Mouse (Mus musculus): ENCODE results near the gene Flt4. TPM values are rescaled to one million over a fixed set of nuclear protein-coding genes. Genes with fewer than 3 reads are reported as not detected.
A peak's percentile ranks its signal among the peaks of the same experiment; 100 is the strongest.
"Not testable (repeated sequence)": the region's sequence is repeated elsewhere in the genome, so short reads cannot be mapped to it uniquely, and the experiment has no call there.

Flt4 gene
- 1.4 TPM in 2 replicates for polyA plus RNA-seq (2015; fragmentation: Nextera tagmentation; extraction: Ambion mirVana)

- Histone ChIP-seq H3K4me2 (replicated peaks) (peak within 1 kb of the TSS; percentile 59), H3K9ac (replicated peaks) (0 out of 2 replicates have a peak within 1 kb of the TSS, but pooled peaks have one; percentile 10), H3K4me3 (peak within 1 kb of the TSS; percentile 40), H3K4me1 (peaks cover 15% of the 10 kb centered on the region; the same call in 1 of the 2 replicates), H3K27me3 (peaks cover 29% of the 10 kb centered on the region)
- not testable (repeated sequence) for H3K27ac ChIP-seq (replicated peaks); H3K9me3 ChIP-seq; H3K36me3 ChIP-seq
- 5% methylated on average over 52 of the region's 61 CpGs for WGBS
- ATAC-seq (replicated peaks) = peak; percentile 74
Measured at GRCm38 (mm10) chr11:49608938-49609867, at the start of gene Flt4. TSS of gene Flt4 (plus strand) at chr11:49609263.

GRCm38 (mm10) chr11:49575054-49575453, 34.0 kb upstream of the Flt4 start:
- not testable (repeated sequence) for H3K9me3 ChIP-seq; H3K4me3 ChIP-seq; H3K9ac ChIP-seq (replicated peaks); H3K4me1 ChIP-seq; ATAC-seq (replicated peaks); H3K27me3 ChIP-seq; H3K27ac ChIP-seq (replicated peaks); H3K36me3 ChIP-seq; H3K4me2 ChIP-seq (replicated peaks)
- 36% methylated on average over 2 of the region's 2 CpGs for WGBS

GRCm38 (mm10) chr11:49580452-49580851, 28.6 kb upstream of the Flt4 start:
- H3K27me3 ChIP-seq; H3K4me1 ChIP-seq; H3K9me3 ChIP-seq; H3K9ac ChIP-seq (replicated peaks); ATAC-seq (replicated peaks); H3K27ac ChIP-seq (replicated peaks); H3K4me3 ChIP-seq; H3K4me2 ChIP-seq (replicated peaks); H3K36me3 ChIP-seq: not testable (repeated sequence)
- WGBS = 90% methylated on average over 8 of the region's 8 CpGs

- H3K36me3 ChIP-seq = no peaks in the 10 kb centered on the region
- H3K4me1 ChIP-seq = no peaks in the 10 kb centered on the region
- no peaks in the 10 kb centered on the region for H3K27me3 ChIP-seq
- WGBS = 92% methylated on average over 19 of the region's 19 CpGs
- H3K27ac ChIP-seq (replicated peaks) = no peak overlapping the region
- ATAC-seq (replicated peaks) = no peak
- no peaks in the 10 kb centered on the region for H3K9me3 ChIP-seq
- no peak overlapping the region for H3K9ac ChIP-seq (replicated peaks)
- H3K4me2 ChIP-seq (replicated peaks) = no peak overlapping the region
- H3K4me3 ChIP-seq = no peak overlapping the region
Measured at GRCm38 (mm10) chr11:49590213-49590612, 18.9 kb upstream of the Flt4 start.

DNA sequence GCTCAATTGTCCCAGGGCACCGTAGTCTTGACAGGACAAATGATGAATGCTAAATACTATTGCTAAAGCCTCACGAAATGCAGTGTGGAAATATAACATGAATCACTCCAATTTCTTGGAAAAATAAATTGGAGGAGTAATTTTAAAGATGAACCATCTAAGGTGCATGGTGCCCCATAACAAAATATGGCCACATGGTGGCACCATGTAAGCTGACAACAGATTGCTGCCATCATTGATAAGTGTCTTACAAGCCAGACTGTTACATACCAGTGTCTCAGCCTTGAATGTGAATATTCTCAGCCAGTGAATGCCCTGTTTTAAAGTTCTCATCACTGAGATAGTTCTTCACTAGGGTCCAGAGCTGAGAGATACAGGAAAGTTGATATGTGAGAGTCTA, 11.9 kb upstream of the Flt4 start:
- not testable (repeated sequence) for H3K36me3 ChIP-seq; H3K9me3 ChIP-seq; H3K27me3 ChIP-seq; H3K9ac ChIP-seq (replicated peaks); H3K4me2 ChIP-seq (replicated peaks); H3K4me3 ChIP-seq; ATAC-seq (replicated peaks); H3K4me1 ChIP-seq; H3K27ac ChIP-seq (replicated peaks)
- 58% methylated on average over 2 of the region's 2 CpGs for WGBS

DNA sequence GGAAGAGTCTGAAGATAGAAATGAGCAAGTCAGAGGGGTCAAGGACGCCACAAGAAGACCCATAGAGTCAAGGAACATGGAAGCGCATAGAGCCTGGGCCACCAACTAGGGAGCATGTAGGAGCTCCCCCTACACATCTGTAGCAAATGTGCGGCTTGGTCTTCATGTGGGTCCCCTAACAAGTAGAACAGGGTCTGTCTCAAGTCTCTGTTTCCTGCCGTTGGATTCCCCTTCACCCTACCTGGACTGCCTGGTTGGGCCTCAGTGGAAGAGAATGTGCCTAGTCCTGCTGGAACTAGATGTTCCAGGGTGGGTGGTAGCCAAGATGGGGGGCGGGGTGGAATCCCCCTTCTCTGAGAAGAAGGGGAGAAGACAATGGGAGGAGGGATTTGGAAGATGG, 757 bp upstream of the Flt4 start:
- Histone ChIP-seq H3K27me3 (peaks cover 24% of the 10 kb centered on the region), H3K4me1 (peaks cover 15% of the 10 kb centered on the region; the same call in 1 of the 2 replicates)
- WGBS = 78% methylated on average over 5 of the region's 5 CpGs
- H3K4me2 ChIP-seq (replicated peaks); H3K9me3 ChIP-seq; H3K27ac ChIP-seq (replicated peaks); ATAC-seq (replicated peaks); H3K9ac ChIP-seq (replicated peaks); H3K36me3 ChIP-seq; H3K4me3 ChIP-seq: not testable (repeated sequence)

DNA sequence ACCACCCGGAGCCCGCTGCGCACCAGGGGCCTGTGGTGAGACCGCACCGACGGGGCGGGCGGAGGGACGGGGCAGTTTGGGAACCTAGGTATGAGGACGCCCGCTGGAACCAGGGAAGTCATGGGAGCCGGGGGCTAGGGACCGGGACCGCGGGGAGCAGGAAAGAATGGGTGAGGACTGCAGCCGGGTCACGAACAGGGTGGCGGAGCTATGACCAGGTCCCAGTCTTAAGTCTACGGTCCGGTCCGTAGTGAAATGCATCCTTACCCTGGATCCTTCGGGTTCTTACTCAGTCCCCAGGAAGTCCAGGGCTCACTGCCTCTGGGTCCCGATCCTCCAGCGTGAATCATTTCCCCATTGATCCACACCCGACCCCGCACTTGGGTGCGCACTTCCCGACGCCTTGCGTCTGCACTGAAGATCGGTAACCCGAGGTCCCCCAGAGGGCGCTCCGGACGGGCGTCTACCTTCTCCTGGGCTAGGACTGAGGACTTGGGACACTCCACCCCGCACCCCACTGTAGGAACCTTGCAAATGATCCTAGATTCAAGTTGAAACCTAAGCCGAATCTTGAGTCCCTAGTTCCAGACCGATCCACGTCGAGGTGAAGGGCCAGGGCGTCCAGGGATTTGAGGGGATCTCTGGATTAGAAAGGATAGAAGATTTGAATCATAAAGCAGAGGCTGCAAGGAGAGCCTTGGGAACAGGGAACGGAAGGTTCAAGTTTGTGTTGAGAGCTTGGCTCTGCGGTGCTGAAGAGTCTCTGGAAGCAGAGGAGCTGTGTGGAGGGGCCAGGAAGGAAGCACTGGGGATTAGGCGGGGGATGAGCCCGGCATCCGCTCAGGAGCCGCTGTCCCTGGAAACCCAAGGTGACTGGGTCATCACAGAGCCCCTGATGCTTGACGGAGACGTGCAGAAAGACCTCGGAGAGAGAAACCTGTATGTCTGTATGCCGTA, 1.1 kb downstream of the Flt4 start:
- Histone ChIP-seq H3K27me3 (peaks cover 34% of the 10 kb centered on the region), H3K4me2 (replicated peaks) (peak overlapping the region; percentile 59), H3K4me3 (peak overlapping the region; percentile 40), H3K4me1 (peaks cover 15% of the 10 kb centered on the region; the same call in 1 of the 2 replicates)
- ATAC-seq (replicated peaks) = peak; percentile 27
- H3K9ac ChIP-seq (replicated peaks); H3K9me3 ChIP-seq; H3K36me3 ChIP-seq; H3K27ac ChIP-seq (replicated peaks): not testable (repeated sequence)
- WGBS = under 1% methylated on average over 52 of the region's 52 CpGs

DNA sequence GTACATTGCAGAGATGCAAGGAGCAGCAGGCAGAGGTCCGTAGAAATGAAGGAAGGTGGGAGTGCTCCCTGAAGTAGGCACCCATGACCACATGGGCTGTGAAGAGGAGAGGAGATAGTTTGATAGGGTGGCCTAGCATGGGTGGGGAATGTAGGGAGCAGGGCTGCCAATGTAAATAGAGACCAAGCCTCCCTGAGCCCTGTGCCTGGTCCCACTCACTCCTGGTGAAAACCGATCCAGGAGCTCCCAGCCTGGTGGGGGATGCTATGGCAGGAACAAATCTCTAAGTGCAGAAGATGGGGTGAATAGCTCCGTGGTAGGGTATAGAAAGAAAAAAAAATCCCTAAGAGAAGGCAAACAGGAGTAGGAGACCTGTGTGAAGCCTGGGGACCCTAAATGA, 2.3 kb downstream of the Flt4 start:
- H3K4me1 ChIP-seq = peaks cover 15% of the 10 kb centered on the region; the same call in 1 of the 2 replicates
- 31% methylated on average over 3 of the region's 3 CpGs for WGBS
- not testable (repeated sequence) for ATAC-seq (replicated peaks); H3K4me3 ChIP-seq; H3K4me2 ChIP-seq (replicated peaks); H3K9me3 ChIP-seq; H3K9ac ChIP-seq (replicated peaks); H3K36me3 ChIP-seq; H3K27ac ChIP-seq (replicated peaks)
- peaks cover 34% of the 10 kb centered on the region for H3K27me3 ChIP-seq

DNA sequence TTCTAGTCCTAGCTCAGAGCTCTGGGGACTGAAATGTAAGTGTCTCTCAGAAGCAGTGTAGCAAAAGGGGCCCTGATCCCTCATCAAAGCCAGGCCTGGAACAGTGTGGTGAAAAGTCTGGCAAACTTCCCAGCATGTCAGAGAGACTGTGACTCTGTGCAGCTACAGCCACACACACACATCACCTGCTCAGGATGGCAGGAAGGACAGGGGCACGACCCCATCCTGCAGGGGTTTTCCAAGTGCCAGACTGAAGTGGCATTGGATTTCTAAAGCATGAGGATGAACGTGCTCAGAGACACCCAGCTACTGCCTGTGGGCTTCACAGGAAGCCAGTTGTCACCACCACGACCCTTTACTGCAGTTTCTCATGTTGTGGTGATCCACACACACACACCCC, 3.1 kb downstream of the Flt4 start:
- Histone ChIP-seq H3K4me1 (peaks cover 15% of the 10 kb centered on the region; the same call in 1 of the 2 replicates), H3K27me3 (peaks cover 34% of the 10 kb centered on the region), H3K9me3 (no peaks in the 10 kb centered on the region), H3K36me3 (no peaks in the 10 kb centered on the region), H3K27ac (replicated peaks) (no peak overlapping the region), H3K4me2 (replicated peaks) (no peak overlapping the region), H3K4me3 (no peak overlapping the region), H3K9ac (replicated peaks) (no peak overlapping the region)
- WGBS = 58% methylated on average over 3 of the region's 3 CpGs
- ATAC-seq (replicated peaks) = no peak

DNA sequence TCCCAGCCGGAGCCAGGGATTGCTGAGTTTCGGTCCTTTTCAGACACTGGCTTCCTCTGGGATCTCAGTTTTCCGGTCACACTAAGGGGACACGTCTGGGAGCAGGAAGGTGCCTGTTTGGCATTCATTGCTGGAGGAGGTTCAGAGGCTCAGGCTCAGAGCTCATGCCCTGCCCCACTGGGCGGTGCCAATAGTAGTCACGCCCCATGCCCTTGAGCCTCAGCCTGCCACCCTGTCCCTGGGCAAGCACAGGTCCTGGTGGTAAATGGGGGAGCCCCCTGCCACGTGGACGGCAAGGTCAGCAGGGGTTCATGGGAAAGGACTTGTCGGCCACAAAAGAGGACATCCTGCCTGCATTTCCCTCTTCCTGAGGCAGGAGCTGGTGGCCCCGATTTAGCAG, 4.3 kb downstream of the Flt4 start:
- 21% methylated on average over 9 of the region's 10 CpGs for WGBS
- Histone ChIP-seq H3K4me3 (no peak overlapping the region), H3K27me3 (peaks cover 31% of the 10 kb centered on the region)

DNA sequence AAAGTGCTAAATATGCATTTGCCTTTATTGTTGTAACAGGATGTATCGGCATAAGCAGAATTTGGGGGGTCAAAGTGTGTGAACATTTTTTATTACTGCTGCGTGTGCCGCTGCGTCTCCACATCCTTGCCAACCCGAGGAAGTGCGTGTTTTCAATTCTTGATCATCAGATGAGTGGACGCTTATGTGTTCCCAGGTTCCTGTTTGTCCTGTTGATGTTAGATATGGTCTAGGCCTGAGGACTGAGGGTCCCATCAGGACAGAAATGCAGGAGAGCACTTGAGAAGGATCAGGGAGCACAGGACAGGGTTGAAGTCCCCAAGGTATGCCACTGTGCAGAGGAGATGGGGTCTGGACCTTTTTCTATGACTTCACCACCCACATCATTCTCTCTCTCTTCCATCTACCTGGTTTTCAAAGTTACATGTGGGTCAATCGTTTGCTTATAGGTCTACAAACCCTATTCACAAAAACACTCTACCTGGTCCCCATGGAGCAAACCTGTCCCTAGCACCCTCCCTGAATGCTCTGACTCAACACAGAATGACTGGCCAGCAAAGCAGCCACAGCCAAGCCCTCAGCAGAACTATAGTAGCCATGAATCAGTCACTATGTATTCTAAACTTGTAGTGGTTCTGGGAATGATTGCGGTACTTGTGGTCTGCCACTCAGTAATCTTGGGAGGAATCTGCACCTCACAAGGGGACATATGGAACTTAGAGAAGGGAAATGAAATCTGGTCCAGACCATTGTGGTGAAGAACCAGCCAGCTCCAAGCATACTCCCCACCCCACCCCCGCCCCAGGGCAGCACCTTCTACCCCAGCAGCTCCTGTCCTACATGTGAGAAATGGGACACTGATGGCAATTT, 7.0 kb downstream of the Flt4 start:
- WGBS = 90% methylated on average over 10 of the region's 10 CpGs
- Histone ChIP-seq H3K4me1 (no peaks in the 10 kb centered on the region), H3K9ac (replicated peaks) (no peak overlapping the region), H3K4me3 (no peak overlapping the region), H3K9me3 (no peaks in the 10 kb centered on the region), H3K27me3 (peaks cover 15% of the 10 kb centered on the region; the same call in 1 of the 2 replicates), H3K27ac (replicated peaks) (no peak overlapping the region), H3K4me2 (replicated peaks) (no peak overlapping the region), H3K36me3 (no peaks in the 10 kb centered on the region)
- no peak for ATAC-seq (replicated peaks)

More for the DNA sequence above, 4.3 kb downstream of the Flt4 start:
- no peaks in the 10 kb centered on the region for H3K9me3 ChIP-seq
- H3K9ac ChIP-seq (replicated peaks) = no peak overlapping the region
- peaks cover 15% of the 10 kb centered on the region; the same call in 1 of the 2 replicates for H3K4me1 ChIP-seq
- no peak overlapping the region for H3K27ac ChIP-seq (replicated peaks)
- no peak for ATAC-seq (replicated peaks)
- no peaks in the 10 kb centered on the region for H3K36me3 ChIP-seq
- H3K4me2 ChIP-seq (replicated peaks) = no peak overlapping the region
